Mouse (Mus musculus): ENCODE measurements around the gene Gtse1.
"Not testable (repeated sequence)": the region's sequence is repeated elsewhere in the genome, so short reads cannot be mapped to it uniquely, and the experiment has no call there.

The Gtse1 gene

GRCm38 (mm10) chr15:85859490-85860031, at the start of gene Gtse1:
Gtse1 (plus strand) TSS chr15:85859745.
- peak; percentile 94 to 95 for DNase-seq

GRCm38 (mm10) chr15:85810462-85810805, 49.1 kb upstream of the Gtse1 start:
- DNase-seq = no peak

- DNase-seq = peak; percentile 87 to 90
These were observed 48.6 kb upstream of the Gtse1 start for GRCm38 (mm10) chr15:85810806-85811521.

- DNase-seq = peak; percentile 100
These were observed 47.8 kb upstream of the Gtse1 start, which contains the start of gene Cdpf1 for GRCm38 (mm10) chr15:85811535-85812277. Cdpf1 (minus strand) TSS chr15:85811697.

- no peak for DNase-seq
These were observed 46.1 kb upstream of the Gtse1 start for GRCm38 (mm10) chr15:85813428-85813827.

GRCm38 (mm10) chr15:85821203-85822010, 38.1 kb upstream of the Gtse1 start, which contains the start of gene Pkdrej:
Pkdrej (minus strand) TSS chr15:85821734.
- peak; percentile 51 to 52 for DNase-seq

- peak; percentile 23 to 36 for DNase-seq
These were observed 37.6 kb upstream of the Gtse1 start for GRCm38 (mm10) chr15:85822011-85822359.

GRCm38 (mm10) chr15:85826676-85827075, 32.9 kb upstream of the Gtse1 start:
- DNase-seq = no peak

GRCm38 (mm10) chr15:85828071-85828470, 31.5 kb upstream of the Gtse1 start:
- no peak for DNase-seq

- no peak for DNase-seq
These were observed 30.1 kb upstream of the Gtse1 start for GRCm38 (mm10) chr15:85829470-85829869.

GRCm38 (mm10) chr15:85831954-85832590, 27.5 kb upstream of the Gtse1 start, which contains the start of gene Ttc38:
Ttc38 (plus strand) TSS chr15:85832306.
- DNase-seq = peak; percentile 86 to 89

- no peak for DNase-seq
These were observed 26.9 kb upstream of the Gtse1 start for GRCm38 (mm10) chr15:85832599-85832998.

- no peak for DNase-seq
These were observed 24.2 kb upstream of the Gtse1 start for GRCm38 (mm10) chr15:85835335-85835734.

- DNase-seq = no peak
These were observed 22.7 kb upstream of the Gtse1 start for GRCm38 (mm10) chr15:85836887-85837286.

GRCm38 (mm10) chr15:85840983-85841382, 18.6 kb upstream of the Gtse1 start:
- DNase-seq = peak in 1 of 2 experiments; percentile 66

GRCm38 (mm10) chr15:85841796-85842360, 17.7 kb upstream of the Gtse1 start:
- no peak for DNase-seq

- DNase-seq = peak; percentile 62 to 74
These were observed 14.5 kb upstream of the Gtse1 start for GRCm38 (mm10) chr15:85845071-85845470.

GRCm38 (mm10) chr15:85851656-85852392, 7.7 kb upstream of the Gtse1 start:
- peak; percentile 49 to 56 for DNase-seq

- DNase-seq = peak in 1 of 2 experiments; percentile 50
These were observed 510 bp upstream of the Gtse1 start for GRCm38 (mm10) chr15:85858980-85859489.

GRCm38 (mm10) chr15:85865913-85866312, 6.4 kb downstream of the Gtse1 start:
- DNase-seq = not testable (repeated sequence)

GRCm38 (mm10) chr15:85867696-85868095, 8.2 kb downstream of the Gtse1 start:
- peak; percentile 87 for DNase-seq

All from cerebellum, postnatal 14 days (tissue).